Mouse (Mus musculus) frontal cortex, postnatal 10 days (tissue): ENCODE data around the gene Duoxa1.
A peak's percentile ranks its signal among the peaks of the same experiment; 100 is the strongest.
"Not testable (repeated sequence)": the region's sequence is repeated elsewhere in the genome, so short reads cannot be mapped to it uniquely, and the experiment has no call there.

Experiments
- DNase-seq, 2 experiments: peaks; one replicate each; pipeline ENCODE4 v3.0.0; 2022; ENCODE audit warnings: low spot score in 2 of 2, mixed read lengths in 1 of 2

The Duoxa1 gene

GRCm38 (mm10) chr2:122330317-122330716, 16.8 kb upstream of the Duoxa1 start:
- not testable (repeated sequence) for DNase-seq

GRCm38 (mm10) chr2:122327986-122328385, 14.5 kb upstream of the Duoxa1 start:
- no peak for DNase-seq

GRCm38 (mm10) chr2:122325361-122325760, 11.8 kb upstream of the Duoxa1 start:
- DNase-seq: no peak

DNA sequence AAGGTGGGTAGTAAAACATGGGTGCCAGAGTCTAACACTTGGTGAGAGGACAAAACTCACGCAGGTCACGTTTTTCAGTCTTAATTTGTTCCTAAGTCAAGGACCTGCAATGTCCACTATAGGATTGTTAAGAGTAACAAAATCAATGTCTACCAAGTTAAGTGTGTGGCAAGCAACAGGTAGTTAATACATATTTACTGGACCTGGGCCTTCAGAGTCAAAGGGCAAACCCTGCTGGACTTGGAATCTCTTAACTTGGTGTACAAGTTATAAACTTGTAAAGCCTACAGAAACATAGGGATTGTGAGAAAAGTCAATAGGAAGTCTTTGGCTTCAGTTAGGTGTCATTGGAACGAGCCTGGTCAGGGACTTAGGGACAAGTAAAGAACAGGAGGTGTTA, 11.1 kb upstream of the Duoxa1 start:
- DNase-seq: no peak

GRCm38 (mm10) chr2:122323960-122324359, 10.4 kb upstream of the Duoxa1 start:
- DNase-seq: no peak

GRCm38 (mm10) chr2:122317384-122317783, 3.9 kb upstream of the Duoxa1 start:
- DNase-seq: no peak

GRCm38 (mm10) chr2:122315372-122315771, 1.8 kb upstream of the Duoxa1 start, which contains the start of gene Duox1:
Gene Duox1 (plus strand): TSS chr2:122315672.
- DNase-seq: no peak

GRCm38 (mm10) chr2:122312722-122313417, 660 bp downstream of the Duoxa1 start:
- peak in 1 of 2 experiments; percentile 46 for DNase-seq

GRCm38 (mm10) chr2:122311561-122311960, 2.0 kb downstream of the Duoxa1 start:
- no peak for DNase-seq

GRCm38 (mm10) chr2:122309647-122310046, 3.9 kb downstream of the Duoxa1 start:
- DNase-seq: no peak

GRCm38 (mm10) chr2:122306184-122306583, 7.3 kb downstream of the Duoxa1 start:
- DNase-seq: peak in 1 of 2 experiments; percentile 28

GRCm38 (mm10) chr2:122305097-122305892, 8.2 kb downstream of the Duoxa1 start:
- DNase-seq: no peak

- DNase-seq: no peak
These were observed 9.0 kb downstream of the Duoxa1 start for GRCm38 (mm10) chr2:122304544-122304943.

GRCm38 (mm10) chr2:122302574-122303241, 10.8 kb downstream of the Duoxa1 start:
- peak; percentile 46 to 58 for DNase-seq

- DNase-seq: no peak
These were observed 11.5 kb downstream of the Duoxa1 start for GRCm38 (mm10) chr2:122301921-122302573.

DNA sequence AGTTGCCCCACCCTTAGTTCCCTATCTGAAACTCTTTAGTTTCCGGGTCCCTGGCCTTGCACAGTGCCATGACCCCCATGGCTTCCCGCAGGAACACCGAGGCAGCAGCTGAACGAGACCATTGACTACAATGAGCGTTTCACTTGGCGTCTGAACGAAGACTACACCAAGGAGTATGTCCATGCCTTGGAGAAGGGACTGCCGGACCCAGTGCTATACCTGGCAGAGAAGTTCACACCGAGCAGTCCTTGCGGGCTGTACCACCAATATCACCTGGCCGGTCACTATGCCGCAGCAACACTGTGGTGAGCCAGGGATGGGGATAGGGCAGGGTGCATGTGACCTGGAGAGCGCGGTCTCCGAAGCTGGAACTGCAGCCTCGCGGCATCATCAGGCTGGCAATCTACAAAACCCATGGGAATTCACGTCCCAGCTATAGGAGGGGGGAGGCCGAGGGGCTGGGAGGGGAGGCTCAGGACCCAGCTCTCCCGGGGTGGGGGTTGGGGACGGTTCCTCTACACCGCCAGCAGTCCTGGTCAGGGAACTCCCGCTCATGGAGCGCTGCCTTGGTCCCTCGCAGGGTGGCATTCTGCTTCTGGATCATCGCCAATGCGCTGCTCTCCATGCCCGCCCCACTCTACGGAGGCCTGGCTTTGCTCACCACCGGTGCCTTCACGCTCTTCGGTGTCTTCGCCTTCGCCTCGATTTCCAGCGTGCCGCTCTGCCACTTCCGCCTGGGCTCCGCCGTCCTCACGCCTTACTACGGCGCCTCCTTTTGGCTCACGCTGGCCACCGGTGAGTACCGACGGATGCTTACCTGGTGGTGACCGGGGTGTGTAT, 12.2 kb downstream of the Duoxa1 start:
- peak in 1 of 2 experiments; percentile 34 for DNase-seq

DNA sequence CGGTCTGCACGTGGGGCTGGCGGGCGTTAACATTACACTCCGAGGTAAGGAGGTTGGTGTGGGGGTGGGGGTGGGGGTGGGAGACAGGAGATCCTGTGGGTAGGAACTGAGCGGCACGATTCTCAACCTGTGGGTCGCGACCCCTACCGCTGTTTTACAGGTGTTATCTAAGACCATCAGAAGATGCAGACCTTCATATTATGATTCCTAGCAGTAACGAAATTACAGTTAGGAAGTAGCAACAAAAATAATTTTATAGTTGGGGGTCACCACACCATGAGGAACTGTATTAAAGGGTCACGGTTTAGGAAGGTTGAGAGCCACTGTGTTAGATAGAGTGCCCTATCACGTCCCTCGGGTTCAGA, 12.9 kb downstream of the Duoxa1 start:
- DNase-seq: no peak

GRCm38 (mm10) chr2:122299911-122300655, 13.4 kb downstream of the Duoxa1 start:
- no peak for DNase-seq

DNA sequence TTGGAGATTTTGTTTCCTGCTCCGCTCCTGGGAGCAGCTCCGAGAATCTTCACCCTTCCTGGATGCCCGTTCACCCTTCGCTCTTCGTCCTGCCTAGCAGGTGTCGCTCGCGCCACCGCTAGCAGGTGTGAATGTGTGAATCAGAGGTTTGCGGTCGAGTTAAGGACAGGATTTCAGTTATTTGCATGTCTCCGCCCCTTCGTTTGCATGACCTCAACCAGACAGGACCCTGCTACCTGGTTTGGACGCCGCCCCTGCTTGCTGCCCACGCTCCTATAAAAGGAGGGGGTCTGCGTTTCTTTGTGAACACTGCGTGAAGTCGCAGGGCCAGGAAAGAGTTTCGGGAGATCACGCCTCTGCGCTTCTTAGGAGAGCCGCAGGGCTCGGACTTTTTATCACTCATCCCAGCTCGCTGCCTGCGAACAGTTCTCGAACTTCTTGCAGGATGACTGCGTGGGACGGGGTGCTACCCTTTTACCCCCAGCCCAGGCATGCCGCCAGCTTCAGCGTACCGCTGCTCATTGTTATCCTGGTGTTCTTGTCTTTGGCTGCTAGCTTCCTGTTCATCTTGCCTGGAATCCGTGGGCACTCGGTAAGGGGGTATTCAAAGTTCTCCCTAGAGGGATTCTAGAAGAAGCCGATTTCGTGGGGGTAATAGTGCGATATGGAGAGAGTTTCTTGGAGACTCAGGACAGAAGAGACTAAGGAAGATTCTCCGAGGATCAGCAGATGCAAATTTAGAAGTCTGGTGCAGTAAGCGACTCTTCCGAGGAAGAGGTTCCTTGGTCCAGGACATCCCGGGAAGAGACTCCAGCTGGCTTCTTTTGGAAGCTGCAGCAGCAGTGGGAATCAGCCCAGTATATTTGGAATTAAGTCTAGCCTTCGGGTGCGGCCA, 14.7 kb downstream of the Duoxa1 start, which contains the start of gene Duoxa2:
Duoxa2 (plus strand) TSS at position 305 of the 895 bp plus-strand sequence.
- no peak for DNase-seq
